8 mouse cellular contexts compared by ENCODE assay signal in the genomic region with DNA sequence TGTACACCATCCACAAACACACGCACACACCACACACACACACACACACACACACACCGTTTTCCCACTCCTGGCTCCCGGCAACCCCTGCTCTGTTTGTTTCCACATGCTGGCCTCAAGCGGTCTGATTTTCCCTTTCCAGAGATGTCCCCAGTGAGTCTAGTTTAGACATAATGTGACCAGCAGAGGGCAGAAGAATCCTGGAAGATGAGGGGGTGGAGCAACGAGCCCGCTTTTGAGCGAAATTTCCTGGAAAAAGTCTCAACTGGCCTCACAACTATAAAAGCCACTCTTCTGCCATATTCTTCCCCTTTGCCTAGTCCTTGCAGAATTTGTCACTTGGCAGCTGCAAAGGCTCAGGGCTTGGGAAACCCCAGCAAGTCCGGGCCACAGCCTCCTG. TPM values are rescaled to one million over a fixed set of nuclear protein-coding genes. Genes with fewer than 3 reads are reported as not detected.
DNase-seq lines count a peak whose midpoint lies in the region; ATAC-seq and TF ChIP-seq lines count a peak whose summit lies in the region.

No protein-coding gene starts in this region.

- no peak overlapping the region for H3K4me3 ChIP-seq in E14TG2a.4 (replicated peaks; ENCODE audit: low read length)
- H3K4me3 ChIP-seq in heart, embryonic 13.5 days, result no peak overlapping the region
- no peak overlapping the region for H3K4me3 ChIP-seq in lung, adult 2 months (replicated peaks; ENCODE audit: extremely low read depth, low read depth, low read length)

- H3K4me1 ChIP-seq in E14TG2a.4 (replicated peaks; ENCODE audit: low read depth, low read length), result peaks cover 34% of the 10 kb centered on the region
- peaks cover 27% of the 10 kb centered on the region for H3K4me1 ChIP-seq in heart, embryonic 13.5 days
- no peaks in the 10 kb centered on the region; the same call in 1 of the 2 replicates for H3K4me1 ChIP-seq in lung, adult 2 months (ENCODE audit: control insufficient read depth, insufficient read depth, low read length)

- H3K4me2 ChIP-seq in heart, embryonic 13.5 days, result peak overlapping the region; percentile 34; the same call in 1 of the 2 replicates

- peak; percentile 44 for TF ChIP-seq CTCF in E14TG2a.4 (conservative IDR thresholded peaks at IDR 0.05; ENCODE audit: low read length)
- peak; percentile 49; the same call in 1 of the 2 replicates for TF ChIP-seq CTCF in lung, adult 2 months (IDR thresholded peaks at IDR 0.05; ENCODE audit: insufficient read depth, low read length)

- DNase-seq in adipocyte (ENCODE audit: low spot score), result peak; percentile 87
- DNase-seq in embryo, embryonic 10.5 days (ENCODE audit: low spot score), result peak; percentile 94
- DNase-seq in kidney, postnatal 14 days, result peak; percentile 69
- DNase-seq in lung, adult 2 months, result peak; percentile 31
- DNase-seq in retina, postnatal 1 day, result peak; percentile 91

- H3K27me3 ChIP-seq in E14TG2a.4 (ENCODE audit: insufficient read depth, low read length), result peaks cover 88% of the 10 kb centered on the region
- peaks cover 89% of the 10 kb centered on the region for H3K27me3 ChIP-seq in heart, embryonic 13.5 days (replicated peaks)

- H3K36me3 ChIP-seq in E14TG2a.4 (ENCODE audit: insufficient read depth, low read length), result no peaks in the 10 kb centered on the region
- no peaks in the 10 kb centered on the region for H3K36me3 ChIP-seq in heart, embryonic 13.5 days

- no peak for TF ChIP-seq POLR2A in lung, adult 2 months (IDR thresholded peaks at IDR 0.05; ENCODE audit: borderline replicate concordance, extremely low read depth, low read depth, low read length)

- no peak for ATAC-seq in heart, embryonic 13.5 days (ENCODE audit: extremely low read depth, insufficient number of reproducible peaks, low FRiP score, low TSS enrichment)
- ATAC-seq in monocyte, adult 5-6 weeks (replicated peaks; ENCODE audit: insufficient number of reproducible peaks, low FRiP score, low TSS enrichment, poor library complexity, severe bottlenecking), result no peak

- no peaks in the 10 kb centered on the region for H3K9me3 ChIP-seq in E14TG2a.4 (ENCODE audit: low read length)
- no peaks in the 10 kb centered on the region for H3K9me3 ChIP-seq in heart, embryonic 13.5 days

- no peak overlapping the region for H3K9ac ChIP-seq in heart, embryonic 13.5 days

- 2% methylated on average over 8 of the region's 8 CpGs for WGBS in heart, embryonic 13.5 days
- WGBS in lung, adult 2 months, result 3% methylated on average over 8 of the region's 8 CpGs

- H3K27ac ChIP-seq in heart, embryonic 13.5 days (replicated peaks), result no peak overlapping the region

RNA-seq across cellular contexts. Expression of a gene that starts 7.2 kb away (rescaled TPM):
- 0.44 and 1.5 TPM in 2 replicates for polyA plus RNA-seq in heart, embryonic 13.5 days (2015; fragmentation: Nextera tagmentation; extraction: Ambion mirVana)
- 0.12 and 0.21 TPM in 2 replicates for polyA plus RNA-seq in lung, adult 2 months (2012; rRNA removed)
- not detected in 3 replicates for total RNA-seq in monocyte, adult 5-6 weeks (2017)

RNA-seq across cellular contexts. Expression of a gene that starts 30.2 kb away (rescaled TPM):
- 4.6 and 6.6 TPM in 2 replicates for polyA plus RNA-seq in heart, embryonic 13.5 days (2015; fragmentation: Nextera tagmentation; extraction: Ambion mirVana)
- polyA plus RNA-seq in lung, adult 2 months (2012; rRNA removed), result 2.4 and 3.8 TPM in 2 replicates
- total RNA-seq in monocyte, adult 5-6 weeks (2017), result 1.3 to 2.7 TPM (median 1.5 TPM) in 3 replicates

Comparison
In these comparisons a context has a peak if more than half of its experiments do, and no peak if none do; other contexts are left out.
1. DNase-seq: peak in every context shown above with its lines; median percentile 94 in embryo, embryonic 10.5 days; 91 in retina, postnatal 1 day; 87 in adipocyte; 69 in kidney, postnatal 14 days; 31 in lung, adult 2 months.